Mouse (Mus musculus) liver, embryonic 11.5 days (tissue): Measurements from ENCODE around the gene Bhlhe23. TPM values are rescaled to one million over a fixed set of nuclear protein-coding genes. Genes with fewer than 3 reads are reported as not detected.

Source experiments
- ATAC-seq: fragments of 200-750 bp; cut with Nextera tagmentation; replicated peaks from 2 replicates; pipeline ENCODE4 v1.8.0; 2017; ENCODE audit warnings: moderate number of reproducible peaks, mild to moderate bottlenecking, moderate TSS enrichment, moderate library complexity; ENCODE audit not compliant: low FRiP score
- DNase-seq: peaks from one replicate; pipeline ENCODE4 v3.0.0-alpha.2; 2017; ENCODE audit warnings: low spot score
- H3K27ac ChIP-seq: fragments of 300-500 bp; sonication (generic); 2 replicates; pipeline ENCODE4 v1.5.1; 2014; ENCODE audit warnings: mild to moderate bottlenecking, low read depth, low read length, control low read depth
- H3K27me3 ChIP-seq: fragments of 300-500 bp; sonication (generic); replicated peaks from 2 replicates; pipeline ENCODE4 v1.6.1; 2014; ENCODE audit warnings: low read length, mixed read lengths; ENCODE audit not compliant: control insufficient read depth, insufficient read depth
- H3K36me3 ChIP-seq: fragments of 300-500 bp; sonication (generic); 2 replicates; pipeline ENCODE4 v1.6.1; 2014; ENCODE audit warnings: mild to moderate bottlenecking, low read length, moderate library complexity, mixed read lengths; ENCODE audit not compliant: control insufficient read depth, insufficient read depth
- H3K4me1 ChIP-seq: fragments of 300-500 bp; sonication (generic); replicated peaks from 2 replicates; pipeline ENCODE4 v1.6.1; 2014; ENCODE audit warnings: low read length, mixed read lengths; ENCODE audit not compliant: control insufficient read depth, insufficient read depth
- H3K4me2 ChIP-seq: fragments of 300-500 bp; sonication (generic); 2 replicates; pipeline ENCODE4 v1.6.1; 2014; ENCODE audit warnings: mild to moderate bottlenecking, control low read depth, moderate library complexity
- H3K4me3 ChIP-seq: fragments of 300-500 bp; sonication (generic); 2 replicates; pipeline ENCODE4 v1.5.1; 2014; ENCODE audit warnings: low read depth, low read length, control low read depth
- H3K9ac ChIP-seq: fragments of 300-500 bp; sonication (generic); 2 replicates; pipeline ENCODE4 v1.6.1; 2014; ENCODE audit warnings: low read depth, low read length, control low read depth
- H3K9me3 ChIP-seq: fragments of 300-500 bp; sonication (generic); 2 replicates; pipeline ENCODE4 v1.6.1; 2016; ENCODE audit warnings: low read length, inconsistent platforms, mixed read lengths; ENCODE audit not compliant: control insufficient read depth
- WGBS: fragments of 180-500 bp; shearing (Covaris S2); extraction: QIAGEN DNeasy Blood & Tissue Kit; methylation state at CpG from one replicate; pipeline ENCODE4 v1.1.7; 2014; 5-methylcytosine and 5-hydroxymethylcytosine counted together
- polyA plus RNA-seq: library from polyadenylated mRNA; unstranded; fragments of >200 nt; fragmentation: Nextera tagmentation; extraction: Ambion mirVana; gene quantifications from 2 replicates; pipeline ENCODE4 v1.2.1, GENCODE M21; 2014

The Bhlhe23 gene
- polyA plus RNA-seq, 1 experiment from 2014 or later: not detected

GRCm38 (mm10) chr2:180725856-180726629, 50.7 kb downstream of the Bhlhe23 start:
- Histone ChIP-seq H3K27me3 (no peaks in the 10 kb centered on the region), H3K4me2 (peak overlapping the region; percentile 72), H3K36me3 (peaks cover 14% of the 10 kb centered on the region), H3K9ac (peak overlapping the region; percentile 20; the same call in 1 of the 2 replicates), H3K4me1 (peaks cover 31% of the 10 kb centered on the region), H3K27ac (no peak overlapping the region; the same call in 1 of the 2 replicates), H3K9me3 (no peaks in the 10 kb centered on the region), H3K4me3 (peak overlapping the region; percentile 48)
- DNase-seq (no peak), ATAC-seq (no peak; the same call in 1 of the 2 replicates)
- WGBS: 18% methylated on average over 8 of the region's 8 CpGs

DNA sequence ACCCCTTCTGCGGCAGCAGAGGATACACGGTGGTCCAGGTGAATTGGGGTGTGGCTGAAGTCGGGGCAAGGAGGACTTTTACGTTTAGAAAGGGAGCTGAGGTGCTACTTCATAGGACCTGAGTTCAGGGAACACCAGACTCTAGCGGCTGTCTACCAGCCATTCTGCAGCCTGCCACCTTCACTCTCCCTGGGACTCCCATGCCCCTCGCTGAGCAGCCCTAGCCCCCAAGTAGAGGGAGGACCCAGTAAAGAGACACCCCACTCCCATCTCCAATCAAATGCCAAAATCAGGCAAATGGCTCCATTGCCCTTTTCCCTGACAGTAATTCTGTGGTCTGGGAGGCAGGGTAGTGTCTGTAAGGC, 51.3 kb downstream of the Bhlhe23 start:
- H3K27ac ChIP-seq: no peak overlapping the region
- peak overlapping the region; percentile 72 for H3K4me2 ChIP-seq
- no peaks in the 10 kb centered on the region for H3K27me3 ChIP-seq
- ATAC-seq: no peak
- no peak for DNase-seq
- no peaks in the 10 kb centered on the region for H3K9me3 ChIP-seq
- peaks cover 20% of the 10 kb centered on the region for H3K36me3 ChIP-seq
- peak overlapping the region; percentile 56 for H3K9ac ChIP-seq
- peaks cover 31% of the 10 kb centered on the region for H3K4me1 ChIP-seq
- H3K4me3 ChIP-seq: peak overlapping the region; percentile 48
- 1% methylated on average over 6 of the region's 6 CpGs for WGBS

DNA sequence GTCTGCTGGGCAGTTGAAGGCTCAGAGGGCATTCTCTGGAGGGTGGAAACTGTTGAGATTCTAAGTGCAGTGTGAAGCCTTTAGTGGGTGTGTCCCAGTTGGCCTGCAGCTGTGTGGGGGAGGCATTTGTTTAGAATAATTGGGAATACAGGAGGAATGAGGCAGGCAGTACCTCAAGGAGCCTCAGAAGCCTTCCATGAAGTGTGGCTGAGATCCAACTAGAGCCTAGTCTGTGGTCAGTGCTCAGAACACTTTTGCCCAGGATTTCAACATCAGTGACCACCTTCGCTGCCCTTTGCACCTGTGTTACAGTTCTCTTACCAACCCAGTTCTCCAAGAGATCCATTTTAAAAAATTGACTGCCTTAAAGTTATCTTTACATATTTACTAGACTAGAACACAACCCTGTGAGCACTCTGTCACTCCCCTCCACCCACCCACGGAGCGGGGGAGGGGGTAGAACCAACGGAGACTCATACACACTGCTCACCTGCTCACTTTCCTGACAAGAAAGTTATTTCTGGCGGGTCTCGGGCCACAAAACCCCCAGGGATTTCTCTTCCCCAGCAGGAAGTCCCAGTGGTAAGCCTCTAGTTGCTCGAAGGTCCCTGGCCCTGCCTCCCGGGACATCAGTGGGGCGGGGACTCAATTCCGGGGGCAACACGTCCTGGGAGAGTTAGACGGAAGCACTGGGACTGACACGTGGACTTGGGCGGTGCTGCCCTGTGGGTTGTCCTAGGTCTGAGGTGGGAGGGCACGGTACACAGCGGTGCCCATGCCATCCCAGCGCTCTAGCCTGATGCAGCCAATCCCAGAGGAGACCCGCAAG, 51.9 kb downstream of the Bhlhe23 start, which contains the start of gene Slc17a9:
Slc17a9 (plus strand) TSS at position 679 of the 829 bp plus-strand sequence.
- H3K36me3 ChIP-seq: peaks cover 20% of the 10 kb centered on the region
- peak; percentile 75 for ATAC-seq
- no peaks in the 10 kb centered on the region for H3K9me3 ChIP-seq
- H3K4me2 ChIP-seq: peak within 1 kb of the TSS; percentile 72
- peak within 1 kb of the TSS; percentile 48 for H3K4me3 ChIP-seq
- DNase-seq: peak; percentile 58
- H3K27ac ChIP-seq: no peak within 1 kb of the TSS
- WGBS: 7% methylated on average over 18 of the region's 18 CpGs
- H3K9ac ChIP-seq: peak within 1 kb of the TSS; percentile 56
- peaks cover 31% of the 10 kb centered on the region for H3K4me1 ChIP-seq
- H3K27me3 ChIP-seq: no peaks in the 10 kb centered on the region

Other genes starting within 250 kb of the Bhlhe23 start
- gene Mrgbp, start 195.6 kb downstream of the Bhlhe23 start, polyA plus RNA-seq: 23.2 and 26.2 TPM in 2 replicates
- gene Ogfr, start 187.7 kb downstream of the Bhlhe23 start, polyA plus RNA-seq: 50.7 and 53.4 TPM in 2 replicates
- gene Col9a3, start 179.1 kb downstream of the Bhlhe23 start, polyA plus RNA-seq: 2.6 and 3.4 TPM in 2 replicates
- gene Tcfl5, start 134.2 kb downstream of the Bhlhe23 start, polyA plus RNA-seq: 0.15 and 0.29 TPM in 2 replicates
- 28.7 and 29.8 TPM in 2 replicates for gene Dido1, start 66.9 kb downstream of the Bhlhe23 start, polyA plus RNA-seq
- gene Gid8, start 66.8 kb downstream of the Bhlhe23 start, polyA plus RNA-seq: 95.7 and 102 TPM in 2 replicates
- gene Slc17a9, start 51.6 kb downstream of the Bhlhe23 start, polyA plus RNA-seq: 4.3 and 4.7 TPM in 2 replicates
- gene Ythdf1, start 144.0 kb upstream of the Bhlhe23 start, polyA plus RNA-seq: 59.2 and 64.8 TPM in 2 replicates
- gene Birc7, start 152.1 kb upstream of the Bhlhe23 start, polyA plus RNA-seq: not detected in 2 replicates
- 5.3 and 6.8 TPM in 2 replicates for gene Nkain4, start 177.8 kb upstream of the Bhlhe23 start, polyA plus RNA-seq
- gene Arfgap1, start 190.3 kb upstream of the Bhlhe23 start, polyA plus RNA-seq: 57.6 and 62.4 TPM in 2 replicates
- gene Col20a1, start 209.6 kb upstream of the Bhlhe23 start, polyA plus RNA-seq: 0.10 and 0.16 TPM in 2 replicates